Mouse (Mus musculus) cerebellum, adult 2 months (tissue): ENCODE results near the gene She. TPM values are rescaled to one million over a fixed set of nuclear protein-coding genes. Genes with fewer than 3 reads are reported as not detected.

ENCODE experiments used
- DNase-seq, 2 experiments: peaks; one replicate each; pipeline ENCODE4 v3.0.0; 2021
- H3K27ac ChIP-seq: fragments of 200-500 bp; 2 replicates; pipeline ENCODE4 v1.5.1; 2012; ENCODE audit warnings: low read length, control low read depth, inconsistent platforms; ENCODE audit not compliant: insufficient read depth
- H3K27me3 ChIP-seq: fragments of 200-500 bp; 2 replicates; pipeline ENCODE4 v1.6.1; 2012; ENCODE audit warnings: inconsistent platforms, mild to moderate bottlenecking, low read length, moderate library complexity; ENCODE audit not compliant: control insufficient read depth, insufficient read depth
- H3K4me1 ChIP-seq: fragments of 200-500 bp; 2 replicates; pipeline ENCODE4 v1.6.1; 2011; ENCODE audit warnings: low read length; ENCODE audit not compliant: control insufficient read depth, insufficient read depth
- H3K4me3 ChIP-seq: fragments of 200-500 bp; replicated peaks from 2 replicates; pipeline ENCODE3; 2011; ENCODE audit warnings: mild to moderate bottlenecking, low read depth, low read length, control low read depth; ENCODE audit not compliant: insufficient read depth
- CTCF ChIP-seq: fragments of 200-500 bp; IDR thresholded peaks from 2 replicates; pipeline ENCODE4 v1.5.1; 2011; ENCODE audit warnings: low read depth, mild to moderate bottlenecking, control low read depth, low read length, moderate library complexity, borderline replicate concordance; ENCODE audit not compliant: insufficient read depth
- POLR2A ChIP-seq: fragments of 200-500 bp; IDR thresholded peaks from 2 replicates; pipeline ENCODE4 v1.6.1; 2011; ENCODE audit warnings: low read length, control low read depth, borderline replicate concordance; ENCODE audit not compliant: insufficient read depth
- WGBS: fragments of 180-500 bp; shearing (Covaris S2); methylation state at CpG from one replicate; pipeline ENCODE4 v1.1.7; 2018; 5-methylcytosine and 5-hydroxymethylcytosine counted together
- polyA plus RNA-seq: library from polyadenylated mRNA; depleted of rRNA; stranded (reverse); fragments of >200 nt; gene quantifications from 2 replicates; pipeline ENCODE4 v1.2.3, GENCODE M21; 2012

The She gene
- polyA plus RNA-seq, 1 experiment = 1.9 TPM

DNA sequence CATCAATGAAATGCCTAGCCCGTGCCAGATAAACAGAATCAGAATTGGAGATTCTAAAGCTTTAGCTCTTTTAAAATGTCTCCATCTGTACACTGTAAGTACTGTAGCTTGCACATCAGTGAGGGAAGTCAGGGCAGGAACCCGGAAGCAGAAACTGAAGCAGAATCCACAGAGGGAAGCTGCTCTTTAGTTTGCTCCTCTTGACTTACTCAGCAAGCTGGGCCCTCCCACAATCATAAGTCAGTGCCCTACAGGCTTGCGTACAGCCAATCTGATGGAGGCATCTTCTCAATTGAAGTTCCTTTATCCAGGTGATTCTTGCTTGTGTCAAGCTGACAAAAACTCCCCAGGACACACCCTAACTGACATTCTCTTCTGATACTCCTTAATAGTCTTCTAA lies 24.0 kb upstream of the She start:
- WGBS = 95% methylated on average over 3 of the region's 3 CpGs
- H3K4me3 ChIP-seq = no peak overlapping the region
- DNase-seq = no peak

DNA sequence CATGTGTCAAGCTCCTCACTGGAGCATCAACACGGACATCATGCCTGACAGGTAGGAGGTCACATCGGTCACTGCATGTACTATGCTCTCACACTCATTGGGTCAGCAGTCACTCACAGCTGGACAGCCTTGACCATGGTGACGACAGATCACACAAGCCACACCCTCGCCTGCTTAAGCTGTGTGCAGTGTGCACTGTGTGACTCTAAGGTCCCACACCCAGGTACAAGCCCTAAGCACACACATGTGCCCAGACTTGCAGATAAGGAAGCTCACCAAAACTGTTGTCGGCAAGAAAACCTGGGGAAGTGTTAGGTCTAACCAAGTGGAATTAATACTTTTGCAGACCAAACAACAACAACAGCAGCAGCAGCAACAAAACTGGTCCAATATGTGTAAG lies 23.3 kb upstream of the She start:
- H3K4me1 ChIP-seq = no peaks in the 10 kb centered on the region
- no peaks in the 10 kb centered on the region for H3K27me3 ChIP-seq
- no peak for DNase-seq
- WGBS = 75% methylated on average over 5 of the region's 5 CpGs
- no peak for TF ChIP-seq POLR2A
- no peak for TF ChIP-seq CTCF
- H3K4me3 ChIP-seq = no peak overlapping the region
- no peak overlapping the region for H3K27ac ChIP-seq

More for the DNA sequence above, 24.0 kb upstream of the She start:
- Histone ChIP-seq H3K27me3 (no peaks in the 10 kb centered on the region), H3K4me1 (no peaks in the 10 kb centered on the region), H3K27ac (no peak overlapping the region)
- no peak for TF ChIP-seq POLR2A
- no peak for TF ChIP-seq CTCF

DNA sequence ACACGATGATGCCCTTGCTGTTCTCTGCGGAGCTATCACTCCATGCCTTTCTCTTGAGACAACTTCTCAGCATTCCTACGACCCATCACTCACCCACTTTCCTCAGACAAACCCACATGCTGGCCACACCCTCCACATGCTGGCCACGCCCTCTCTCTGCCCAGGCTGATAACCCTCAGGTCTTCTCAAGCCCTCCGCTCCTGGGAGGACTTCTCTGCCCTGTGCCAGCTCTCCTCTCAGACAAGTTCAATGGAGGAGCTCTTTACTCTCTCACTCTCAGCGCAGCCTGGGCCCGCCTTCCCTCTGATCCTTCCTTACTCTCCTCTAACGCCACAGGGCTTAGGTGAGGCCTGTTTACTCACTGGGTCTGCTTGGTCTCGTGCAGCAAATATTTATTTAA lies 22.5 kb upstream of the She start:
- Histone ChIP-seq H3K4me1 (no peaks in the 10 kb centered on the region), H3K4me3 (no peak overlapping the region), H3K27me3 (no peaks in the 10 kb centered on the region), H3K27ac (no peak overlapping the region)
- WGBS = 59% methylated on average over 9 of the region's 9 CpGs
- TF ChIP-seq CTCF (no peak), POLR2A (no peak)
- DNase-seq = no peak

DNA sequence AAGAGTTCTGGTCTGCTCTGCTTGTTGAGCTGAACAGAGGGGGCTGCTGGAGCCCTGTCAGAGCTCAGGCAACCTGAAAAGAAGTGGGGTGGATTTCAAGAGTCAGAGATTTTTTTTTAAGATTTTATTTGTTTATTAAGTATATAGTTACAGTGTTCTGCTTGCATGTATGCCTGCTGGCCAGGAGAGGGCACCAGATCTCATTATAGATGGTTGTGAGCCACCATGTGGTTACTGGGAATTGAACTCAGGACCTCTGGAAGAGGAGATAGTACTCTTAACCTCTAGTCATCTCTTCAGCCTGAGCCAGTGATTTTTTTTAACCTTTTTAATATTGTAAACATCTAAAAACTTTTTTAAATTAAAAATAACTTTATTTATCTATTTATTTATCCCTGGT lies 20.3 kb upstream of the She start:
- no peak for DNase-seq

DNA sequence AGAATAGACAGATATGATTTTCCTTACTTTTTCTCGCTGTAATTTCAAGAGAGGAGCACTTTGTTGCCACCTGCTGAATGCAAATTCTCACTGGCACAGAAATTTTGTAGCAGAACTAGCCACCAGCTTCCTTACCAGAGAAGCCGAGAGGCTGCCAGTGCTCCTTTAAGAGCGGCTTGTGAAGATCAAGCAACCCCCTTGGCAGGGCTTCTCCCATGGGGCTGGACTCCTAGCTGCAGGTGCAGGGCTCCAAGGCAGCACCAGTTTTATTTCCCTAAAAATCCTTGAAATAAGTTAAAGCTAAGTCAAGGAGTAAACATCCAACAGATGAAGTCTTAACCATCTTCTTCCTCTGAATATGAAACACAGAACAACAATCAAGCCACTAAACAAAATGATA lies 19.0 kb upstream of the She start:
- WGBS = 37% methylated on average over 3 of the region's 3 CpGs
- no peaks in the 10 kb centered on the region for H3K4me1 ChIP-seq
- no peak overlapping the region for H3K27ac ChIP-seq
- H3K27me3 ChIP-seq = no peaks in the 10 kb centered on the region
- H3K4me3 ChIP-seq = no peak overlapping the region
- DNase-seq = no peak
- TF ChIP-seq POLR2A = no peak
- TF ChIP-seq CTCF = no peak

More for the DNA sequence above, 20.3 kb upstream of the She start:
- no peak for TF ChIP-seq CTCF
- TF ChIP-seq POLR2A = no peak
- no peaks in the 10 kb centered on the region for H3K4me1 ChIP-seq
- no peak overlapping the region for H3K4me3 ChIP-seq
- no peak overlapping the region for H3K27ac ChIP-seq
- no peaks in the 10 kb centered on the region for H3K27me3 ChIP-seq

DNA sequence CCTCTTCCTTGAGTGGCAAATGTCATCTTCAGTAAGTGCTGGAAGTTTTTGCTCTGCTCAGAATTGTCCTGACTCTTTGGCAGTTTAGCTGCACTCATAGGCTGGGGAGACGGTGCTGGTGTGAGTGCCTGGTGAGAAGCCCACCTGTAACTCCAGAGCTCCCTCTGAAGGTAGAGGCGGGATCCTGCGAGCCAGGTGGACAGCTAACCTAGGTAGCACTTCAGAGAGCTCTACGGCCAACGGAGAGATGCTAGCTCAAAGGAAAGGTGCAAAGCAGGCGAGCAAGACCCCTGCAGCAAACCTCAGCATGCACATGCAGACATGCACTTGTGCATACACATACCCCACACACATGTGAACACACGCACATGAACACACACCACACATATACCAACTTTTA lies 17.1 kb upstream of the She start:
- DNase-seq = no peak
- no peak overlapping the region for H3K4me3 ChIP-seq
- no peak for TF ChIP-seq CTCF
- no peak for TF ChIP-seq POLR2A
- no peaks in the 10 kb centered on the region for H3K27me3 ChIP-seq
- H3K4me1 ChIP-seq = no peaks in the 10 kb centered on the region
- H3K27ac ChIP-seq = no peak overlapping the region
- WGBS = 84% methylated on average over 7 of the region's 7 CpGs

DNA sequence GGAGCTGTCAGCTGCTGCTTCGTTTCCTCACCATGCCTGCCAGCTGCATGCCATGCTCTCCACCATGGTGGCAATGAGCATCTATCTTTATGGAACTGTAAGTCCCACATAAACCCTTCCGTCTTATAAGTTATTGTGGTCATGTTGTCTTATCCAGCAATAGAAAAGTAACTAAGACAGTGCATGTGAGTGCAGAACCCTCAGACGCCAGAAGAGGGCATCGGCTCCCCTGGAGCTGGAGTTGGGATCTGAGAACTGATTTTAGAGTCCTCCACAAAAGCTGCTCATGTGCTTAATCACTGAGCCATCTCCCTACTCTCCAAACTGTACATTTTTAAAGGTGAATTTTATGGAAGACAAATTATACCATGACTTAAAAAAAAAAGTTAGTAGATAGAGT lies 14.1 kb upstream of the She start:
- H3K4me1 ChIP-seq = no peaks in the 10 kb centered on the region
- no peak overlapping the region for H3K4me3 ChIP-seq
- WGBS = 66% methylated on average over 4 of the region's 4 CpGs
- no peak for TF ChIP-seq POLR2A
- 0 out of 2 replicates have a peak, but pooled peaks have one; percentile 10 for TF ChIP-seq CTCF
- DNase-seq = no peak
- H3K27ac ChIP-seq = no peak overlapping the region
- no peaks in the 10 kb centered on the region for H3K27me3 ChIP-seq

DNA sequence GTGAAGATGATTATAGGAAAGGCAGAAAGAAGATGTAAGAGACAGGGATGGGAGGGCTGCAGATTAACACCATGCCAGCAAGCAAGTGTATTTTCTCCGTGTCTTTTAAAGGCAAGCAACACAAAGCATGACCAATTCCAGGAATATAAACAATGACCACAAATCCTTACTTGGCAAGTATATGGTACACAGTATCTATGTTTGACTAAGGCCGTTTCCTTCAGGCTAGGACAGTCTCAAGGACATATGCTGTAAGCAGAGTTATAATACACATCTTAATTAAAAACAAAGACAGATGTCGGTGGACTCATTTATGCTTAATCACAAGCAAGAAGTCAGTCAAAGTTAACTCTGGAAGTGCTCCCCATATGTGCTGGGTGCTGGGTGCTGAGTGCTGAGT lies 12.6 kb upstream of the She start:
- H3K4me3 ChIP-seq = no peak overlapping the region
- no peak overlapping the region for H3K27ac ChIP-seq
- no peaks in the 10 kb centered on the region for H3K27me3 ChIP-seq
- no peaks in the 10 kb centered on the region for H3K4me1 ChIP-seq
- TF ChIP-seq CTCF (no peak), POLR2A (no peak)
- no peak for DNase-seq
- WGBS = 68% methylated on average over 3 of the region's 3 CpGs
